Mouse (Mus musculus) heart, embryonic 14.5 days (tissue): Measurements from ENCODE around the gene Anapc4. TPM values are rescaled to one million over a fixed set of nuclear protein-coding genes. Genes with fewer than 3 reads are reported as not detected.

Experiments
- ATAC-seq: fragments of 200-750 bp; cut with Nextera tagmentation; 2 replicates; pipeline ENCODE4 v1.8.0; 2017; ENCODE audit warnings: low read depth, moderate TSS enrichment; ENCODE audit not compliant: insufficient number of reproducible peaks, insufficient read depth, low FRiP score
- H3K27ac ChIP-seq, 2 experiments: fragments of 200-500 bp in 1 of 2; fragments of 300-500 bp in 1 of 2; sonication (generic) in 1 of 2; replicated peaks in 1 of 2; 2 replicates each; pipeline ENCODE4 v1.5.1; 2012 to 2014; ENCODE audit warnings: low read depth in 2 of 2, low read length in 2 of 2, control low read depth in 1 of 2, mild to moderate bottlenecking in 1 of 2, mixed read lengths in 1 of 2; ENCODE audit not compliant: control insufficient read depth in 1 of 2, insufficient read depth in 1 of 2
- H3K27me3 ChIP-seq: fragments of 300-500 bp; sonication (generic); 2 replicates; pipeline ENCODE4 v1.6.1; 2014; ENCODE audit warnings: mild to moderate bottlenecking, low read length, control low read depth; ENCODE audit not compliant: control insufficient read depth, insufficient read depth
- H3K36me3 ChIP-seq: fragments of 300-500 bp; sonication (generic); 2 replicates; pipeline ENCODE4 v1.6.1; 2014; ENCODE audit warnings: mild to moderate bottlenecking, control low read depth, low read length, mixed read lengths; ENCODE audit not compliant: control insufficient read depth, insufficient read depth
- H3K4me1 ChIP-seq, 2 experiments: fragments of 200-500 bp in 1 of 2; fragments of 300-500 bp in 1 of 2; sonication (generic) in 1 of 2; 2 replicates each; pipeline ENCODE4 v1.6.1; 2012 to 2014; ENCODE audit warnings: low read length in 2 of 2, control low read depth in 1 of 2, mixed read lengths in 1 of 2; ENCODE audit not compliant: control insufficient read depth in 2 of 2, insufficient read depth in 2 of 2
- H3K4me2 ChIP-seq: fragments of 300-500 bp; sonication (generic); 2 replicates; pipeline ENCODE4 v1.6.1; 2014; ENCODE audit warnings: mild to moderate bottlenecking, low read length
- H3K4me3 ChIP-seq, 2 experiments: fragments of 200-500 bp in 1 of 2; fragments of 300-500 bp in 1 of 2; sonication (generic) in 1 of 2; 2 replicates each; pipeline ENCODE4 v1.5.1; 2012 to 2014; ENCODE audit warnings: low read length in 2 of 2, mild to moderate bottlenecking in 2 of 2, control low read depth in 1 of 2, low read depth in 1 of 2, moderate library complexity in 1 of 2; ENCODE audit not compliant: control insufficient read depth in 1 of 2, insufficient read depth in 1 of 2
- H3K9ac ChIP-seq: fragments of 300-500 bp; sonication (generic); 2 replicates; pipeline ENCODE4 v1.6.1; 2014; ENCODE audit warnings: mild to moderate bottlenecking, low read length
- H3K9me3 ChIP-seq: fragments of 300-500 bp; sonication (generic); 2 replicates; pipeline ENCODE4 v1.6.1; 2016; ENCODE audit warnings: low read length, control low read depth; ENCODE audit not compliant: control insufficient read depth
- WGBS: fragments of 180-500 bp; shearing (Covaris S2); extraction: QIAGEN DNeasy Blood & Tissue Kit; methylation state at CpG from one replicate; pipeline ENCODE4 v1.1.7; 2014; 5-methylcytosine and 5-hydroxymethylcytosine counted together
- polyA plus RNA-seq: library from polyadenylated mRNA; unstranded; fragments of >200 nt; fragmentation: Nextera tagmentation; extraction: Ambion mirVana; gene quantifications from 2 replicates; pipeline ENCODE4 v1.2.1, GENCODE M21; 2014

The Anapc4 gene
- polyA plus RNA-seq, 1 experiment from 2014 or later, result 77.2 TPM

DNA sequence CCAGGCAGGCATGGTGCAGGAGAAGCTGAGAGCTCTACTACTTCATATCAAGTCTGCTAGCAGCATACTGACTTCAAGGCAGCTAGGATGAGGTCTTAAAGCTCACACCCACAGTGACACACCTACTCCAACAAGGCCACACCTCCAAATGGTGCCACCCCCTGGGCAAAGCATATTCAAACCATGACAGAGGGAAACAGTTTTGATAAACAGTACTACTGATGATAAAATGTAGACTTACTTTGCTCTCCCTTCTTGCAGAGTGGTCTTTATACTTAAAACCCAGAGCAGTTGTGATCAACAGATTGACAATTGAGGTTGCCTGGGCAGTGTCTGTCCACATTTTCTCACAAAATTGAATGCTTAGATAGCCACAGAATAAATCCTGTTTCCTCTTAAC, 807 bp upstream of the Anapc4 start:
- Histone ChIP-seq H3K27ac (peak overlapping the region; percentile 12 to 82), H3K36me3 (peaks cover 17% of the 10 kb centered on the region), H3K9ac (peak overlapping the region; percentile 68; the same call in 1 of the 2 replicates), H3K4me1 (peaks cover 3 to 9% of the 10 kb centered on the region in 2 experiments), H3K4me2 (peak overlapping the region; percentile 85), H3K4me3 (peak overlapping the region in 1 of 2 experiments; percentile 88; a peak in 2 of 4 replicates), H3K9me3 (no peaks in the 10 kb centered on the region), H3K27me3 (no peaks in the 10 kb centered on the region)
- ATAC-seq, result no peak

DNA sequence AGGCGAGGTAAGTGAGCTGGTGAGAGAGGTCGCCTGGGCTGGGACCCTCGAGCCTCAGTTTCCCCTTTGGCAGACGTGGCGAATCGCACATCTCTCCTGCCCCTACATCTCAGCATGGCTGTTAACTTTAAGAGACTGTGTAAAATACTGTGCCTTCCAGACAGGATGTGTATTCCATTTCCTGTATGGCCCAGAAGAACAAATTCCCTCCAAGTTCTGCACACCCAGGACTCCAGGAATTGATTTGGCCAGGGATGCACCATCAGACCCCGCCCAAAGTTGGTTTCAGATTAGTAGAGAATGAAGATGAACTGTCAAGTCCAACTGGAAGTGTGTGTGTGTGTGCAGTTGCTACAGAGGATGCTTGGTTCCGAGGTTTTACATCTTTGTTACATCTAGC, 574 bp downstream of the Anapc4 start:
- Histone ChIP-seq H3K27ac (peak overlapping the region; percentile 91 to 93), H3K4me3 (peak overlapping the region; percentile 88 to 95), H3K9ac (peak overlapping the region; percentile 96), H3K36me3 (peaks cover 31% of the 10 kb centered on the region), H3K27me3 (no peaks in the 10 kb centered on the region), H3K9me3 (no peaks in the 10 kb centered on the region), H3K4me2 (peak overlapping the region; percentile 85), H3K4me1 (peaks cover 3 to 9% of the 10 kb centered on the region in 2 experiments)
- ATAC-seq, result no peak
- 11% methylated on average over 8 of the region's 8 CpGs for WGBS

- H3K4me2 ChIP-seq, result no peak overlapping the region
- no peak overlapping the region for H3K27ac ChIP-seq
- H3K27me3 ChIP-seq, result no peaks in the 10 kb centered on the region
- H3K9me3 ChIP-seq, result no peaks in the 10 kb centered on the region
- no peak overlapping the region for H3K9ac ChIP-seq
- no peak overlapping the region for H3K4me3 ChIP-seq
- H3K36me3 ChIP-seq, result peaks cover 96% of the 10 kb centered on the region
- H3K4me1 ChIP-seq, result no peaks in the 10 kb centered on the region
- WGBS, result 97% methylated on average over 7 of the region's 7 CpGs
- no peak for ATAC-seq
Measured at GRCm38 (mm10) chr5:52844319-52844718, 10.5 kb downstream of the Anapc4 start.

DNA sequence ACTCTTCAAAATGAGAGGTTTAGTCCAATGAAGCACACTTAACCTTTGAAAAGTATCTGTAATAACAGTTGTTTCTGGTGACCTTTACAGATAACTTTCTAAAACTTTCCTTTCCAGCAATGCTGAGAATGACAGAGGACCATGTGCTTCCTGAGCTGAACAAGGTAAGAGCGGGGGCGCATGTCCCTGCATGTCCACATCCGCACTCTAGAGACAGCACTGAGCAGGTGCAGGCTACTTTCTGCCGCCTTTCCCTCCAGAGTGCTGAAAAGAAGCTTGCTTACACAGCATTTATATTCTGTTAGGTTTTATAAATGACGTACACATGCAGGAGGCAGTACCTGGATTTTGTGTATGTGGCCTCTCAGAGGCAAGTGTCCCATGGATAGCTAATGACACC, 21.9 kb downstream of the Anapc4 start:
- no peaks in the 10 kb centered on the region for H3K27me3 ChIP-seq
- H3K27ac ChIP-seq, result no peak overlapping the region
- H3K9me3 ChIP-seq, result no peaks in the 10 kb centered on the region
- H3K4me2 ChIP-seq, result no peak overlapping the region
- 90% methylated on average over 5 of the region's 5 CpGs for WGBS
- no peak overlapping the region for H3K9ac ChIP-seq
- no peak for ATAC-seq
- no peak overlapping the region for H3K4me3 ChIP-seq
- H3K4me1 ChIP-seq, result no peaks in the 10 kb centered on the region
- H3K36me3 ChIP-seq, result peaks cover 94% of the 10 kb centered on the region

GRCm38 (mm10) chr5:52864446-52864845, 30.6 kb downstream of the Anapc4 start:
- Histone ChIP-seq H3K4me2 (no peak overlapping the region), H3K36me3 (peaks cover 96% of the 10 kb centered on the region), H3K4me3 (no peak overlapping the region), H3K9ac (no peak overlapping the region), H3K4me1 (0 out of 4 replicates have a peak, but pooled peaks cover 0 to 2% of the 10 kb centered on the region in 2 experiments), H3K9me3 (no peaks in the 10 kb centered on the region), H3K27me3 (no peaks in the 10 kb centered on the region), H3K27ac (no peak overlapping the region)
- ATAC-seq, result no peak
- 86% methylated on average over 8 of the region's 8 CpGs for WGBS

DNA sequence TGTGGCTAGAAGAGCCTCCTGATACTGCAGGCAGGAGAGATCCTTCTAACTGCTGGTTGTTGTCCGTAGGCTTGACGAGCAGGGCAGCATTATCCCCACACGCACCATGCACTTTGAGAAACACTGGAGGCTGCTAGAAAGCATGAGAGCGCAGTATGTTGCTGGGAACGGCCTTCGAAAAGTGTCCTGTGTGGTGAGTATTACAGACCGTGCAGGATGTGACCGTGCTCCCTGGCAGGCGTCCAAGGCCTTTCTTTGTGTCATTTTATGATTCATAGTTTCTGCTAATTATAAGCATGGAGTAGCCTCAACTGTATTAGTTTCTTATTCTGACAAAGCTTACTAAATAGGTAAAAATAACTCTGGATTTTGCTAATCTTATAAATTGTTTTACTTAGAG, 32.0 kb downstream of the Anapc4 start:
- Histone ChIP-seq H3K36me3 (peaks cover 82% of the 10 kb centered on the region), H3K27ac (peak overlapping the region; percentile 30 to 31; a peak in 1 of 4 replicates)
- ATAC-seq, result no peak

GRCm38 (mm10) chr5:52866361-52867155, 32.7 kb downstream of the Anapc4 start:
- H3K4me1 ChIP-seq, result 0 out of 4 replicates have a peak, but pooled peaks cover 0 to 2% of the 10 kb centered on the region in 2 experiments
- H3K4me3 ChIP-seq, result no peak overlapping the region
- ATAC-seq, result no peak
- H3K9me3 ChIP-seq, result no peaks in the 10 kb centered on the region
- no peak overlapping the region for H3K4me2 ChIP-seq
- no peak overlapping the region for H3K27ac ChIP-seq
- H3K36me3 ChIP-seq, result peaks cover 75% of the 10 kb centered on the region
- H3K27me3 ChIP-seq, result no peaks in the 10 kb centered on the region
- no peak overlapping the region for H3K9ac ChIP-seq
- 85% methylated on average over 18 of the region's 18 CpGs for WGBS

More for the DNA sequence above, 32.0 kb downstream of the Anapc4 start:
- Histone ChIP-seq H3K4me2 (no peak overlapping the region), H3K9ac (no peak overlapping the region), H3K27me3 (no peaks in the 10 kb centered on the region), H3K4me1 (0 out of 4 replicates have a peak, but pooled peaks cover 0 to 2% of the 10 kb centered on the region in 2 experiments), H3K4me3 (no peak overlapping the region), H3K9me3 (no peaks in the 10 kb centered on the region)
- 56% methylated on average over 9 of the region's 9 CpGs for WGBS
